Mouse (Mus musculus): ENCODE measurements around the gene Pigc.

The Pigc gene

DNA sequence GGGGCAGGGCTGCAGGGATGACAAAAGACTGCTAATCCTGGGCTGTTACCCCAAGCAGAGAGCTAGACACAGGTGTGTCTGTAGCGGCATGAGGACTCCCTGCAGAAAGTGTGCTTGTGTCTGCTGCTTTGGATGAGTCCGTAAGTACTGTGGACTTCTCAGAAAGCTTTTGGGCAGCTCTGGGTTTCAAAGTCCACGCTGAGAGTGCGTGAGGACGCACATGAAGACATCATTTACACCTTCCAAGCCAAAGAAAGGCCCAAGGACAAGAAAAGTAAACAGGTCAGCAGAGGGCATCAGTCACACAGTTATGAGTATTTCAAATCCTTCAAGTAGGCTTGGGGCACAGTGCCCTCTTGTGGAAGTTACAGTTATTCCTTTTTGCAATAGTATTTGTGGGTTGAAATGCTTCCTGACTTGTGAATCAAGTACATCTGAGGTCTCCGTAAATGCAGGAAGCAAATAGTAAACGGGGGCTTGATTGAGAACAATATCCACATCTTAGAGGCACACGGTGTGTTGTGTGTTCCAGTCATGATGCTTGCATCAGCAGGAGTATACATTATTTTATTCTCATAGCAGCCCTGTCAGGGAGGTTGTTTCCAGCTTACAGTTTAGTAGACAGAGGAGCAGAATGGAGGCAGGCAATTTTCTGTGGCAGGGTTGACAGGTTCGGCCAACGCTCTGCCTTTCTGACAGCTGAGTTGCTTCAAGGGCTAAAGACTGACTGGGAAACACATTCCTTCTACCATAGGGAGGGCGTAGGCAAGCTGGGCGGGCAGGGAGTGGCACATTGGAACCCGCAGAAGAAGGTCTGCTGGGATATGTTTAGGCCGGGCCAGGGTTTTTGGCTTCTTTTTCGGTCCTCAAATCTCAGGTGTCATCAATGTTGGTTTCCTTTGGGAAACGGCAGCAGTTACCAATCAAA is 7.5 kb downstream of the Pigc start:
- peak; percentile 73 for DNase-seq

DNA sequence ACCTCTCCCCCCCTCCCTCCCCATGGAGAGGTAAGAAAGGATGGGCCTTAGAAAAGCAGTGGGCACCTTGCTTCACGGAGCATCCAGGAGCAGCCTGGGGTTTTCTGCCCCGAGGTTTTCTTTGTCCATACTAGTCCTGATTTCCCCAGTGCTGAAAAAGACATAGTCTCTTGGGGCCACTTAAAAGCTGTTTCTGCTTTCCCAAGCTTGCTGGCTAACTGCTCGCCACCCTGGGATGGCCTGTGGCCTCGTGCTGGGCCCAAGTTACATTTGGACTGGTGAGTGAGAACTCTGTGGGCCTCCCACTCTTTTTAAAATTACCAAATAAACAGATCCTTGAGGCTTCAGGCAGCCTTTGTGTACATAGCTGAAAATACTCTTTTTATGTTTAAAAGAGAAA is 8.3 kb downstream of the Pigc start:
- DNase-seq, result no peak

DNA sequence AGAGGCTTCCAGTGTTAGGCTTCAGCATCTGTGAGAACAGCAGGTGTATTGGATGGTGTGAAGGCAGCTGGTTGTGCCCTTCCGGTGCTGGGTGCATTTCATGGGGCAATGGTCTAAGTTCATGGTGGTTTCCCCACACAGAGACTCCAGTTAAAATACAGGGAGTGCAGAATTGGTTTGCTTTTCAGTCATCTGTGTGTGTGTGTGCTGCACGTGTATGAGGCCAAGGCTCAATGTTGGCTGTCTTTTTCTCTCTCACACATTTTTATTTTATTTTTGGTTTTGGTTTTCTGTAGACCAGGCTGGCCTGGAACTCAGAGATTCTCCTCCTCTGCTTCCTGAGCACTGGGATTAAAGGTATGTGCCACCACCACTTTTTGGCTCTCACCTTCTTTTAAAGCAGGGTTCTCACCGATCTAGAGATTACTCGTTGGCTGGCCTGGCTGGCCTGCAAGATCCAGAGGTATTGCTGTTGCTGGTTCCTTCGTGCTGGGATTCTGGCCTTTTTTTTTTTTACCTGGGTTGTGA is 9.3 kb downstream of the Pigc start:
- DNase-seq, result no peak

DNA sequence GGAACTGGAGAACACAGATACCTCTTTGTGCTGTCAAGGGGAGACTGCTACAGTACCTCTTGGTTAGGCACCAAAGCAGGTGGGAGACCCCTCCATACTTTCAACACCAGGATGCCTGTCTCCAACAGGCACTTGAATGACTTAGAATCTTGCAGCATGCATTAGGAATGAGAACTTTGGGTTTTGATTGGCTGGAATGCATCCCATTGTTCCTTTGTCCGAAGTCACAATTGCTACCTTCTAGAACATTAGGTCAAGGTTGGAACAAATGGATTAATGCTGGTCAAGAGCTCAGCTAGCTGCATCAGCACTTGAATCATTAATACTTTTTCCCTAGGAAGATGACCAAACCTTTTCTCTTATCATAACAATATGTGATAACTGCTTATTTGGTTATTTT is 10.6 kb downstream of the Pigc start, which contains the start of gene 4930558K02Rik:
TSS of gene 4930558K02Rik (minus strand) at position 101 of the 400 bp plus-strand sequence.
- DNase-seq, result no peak

DNA sequence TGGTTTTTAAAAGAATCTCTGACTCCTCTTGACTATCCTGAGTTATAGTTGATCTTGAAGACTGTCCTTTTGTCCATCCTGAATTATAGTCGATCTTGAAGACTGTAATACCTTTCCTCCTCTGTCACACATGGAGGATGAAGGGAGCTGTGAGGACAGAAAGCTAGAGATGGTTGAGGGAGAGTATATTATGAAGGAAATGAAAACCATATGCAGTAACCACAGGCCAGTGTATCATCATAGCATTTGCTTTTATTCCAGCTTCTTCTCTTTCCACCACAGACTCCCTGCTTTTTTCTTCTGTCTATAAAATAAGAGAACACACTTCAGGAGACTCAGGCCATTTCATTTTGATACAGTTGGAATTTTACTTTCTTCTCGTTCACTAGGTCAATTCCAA is 11.1 kb downstream of the Pigc start:
- no peak for DNase-seq

DNA sequence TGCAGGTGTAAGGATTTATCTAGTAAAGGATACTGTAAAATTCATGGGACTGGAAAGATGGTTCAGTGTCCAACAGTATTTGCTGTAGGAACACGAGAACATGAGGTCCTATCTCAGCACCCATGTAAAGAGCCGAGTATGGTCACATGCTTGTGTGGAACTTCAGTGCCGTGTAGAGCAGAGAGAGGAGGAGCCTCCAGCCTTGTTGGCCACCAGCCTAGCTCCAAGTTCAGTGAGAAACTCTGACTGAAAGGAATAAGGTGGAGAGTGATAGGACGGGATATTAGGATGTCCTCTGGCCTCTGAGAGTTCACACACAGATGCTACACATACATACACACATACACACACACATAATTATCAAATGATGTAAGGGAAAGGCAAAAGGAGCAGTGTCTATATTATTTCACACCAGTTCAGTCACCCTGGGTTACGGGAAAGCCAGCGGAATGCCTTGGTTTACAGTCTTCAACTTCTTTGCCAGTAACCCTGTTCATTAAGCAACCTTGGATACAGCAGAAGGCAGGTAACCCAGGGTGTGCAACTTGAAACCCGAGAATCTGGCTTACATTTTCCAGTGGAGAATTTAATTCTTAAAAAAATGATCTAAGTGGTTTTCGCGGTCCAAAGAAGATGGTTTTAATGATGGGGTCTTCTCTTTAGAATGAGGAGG is 11.8 kb downstream of the Pigc start:
- DNase-seq, result no peak

DNA sequence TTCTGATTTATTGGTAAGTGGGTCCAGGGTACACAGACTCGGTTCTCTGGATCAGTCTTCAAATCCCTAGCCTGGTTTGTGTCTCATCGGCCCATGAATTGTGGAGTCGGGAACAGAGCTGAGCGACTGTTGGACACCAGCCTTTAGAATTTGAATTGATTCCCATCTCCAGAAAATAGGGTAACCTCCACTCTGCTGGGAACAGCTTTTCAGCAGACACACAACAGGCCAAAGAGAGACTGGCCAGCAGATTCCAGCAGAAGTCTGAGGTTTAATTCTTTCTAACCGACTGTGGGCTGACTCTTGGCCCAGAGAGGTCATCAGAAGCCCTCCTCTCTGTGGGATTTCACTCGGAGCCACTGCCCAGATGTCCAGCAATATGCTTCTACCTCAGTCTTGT is 14.5 kb downstream of the Pigc start:
- DNase-seq, result no peak

DNA sequence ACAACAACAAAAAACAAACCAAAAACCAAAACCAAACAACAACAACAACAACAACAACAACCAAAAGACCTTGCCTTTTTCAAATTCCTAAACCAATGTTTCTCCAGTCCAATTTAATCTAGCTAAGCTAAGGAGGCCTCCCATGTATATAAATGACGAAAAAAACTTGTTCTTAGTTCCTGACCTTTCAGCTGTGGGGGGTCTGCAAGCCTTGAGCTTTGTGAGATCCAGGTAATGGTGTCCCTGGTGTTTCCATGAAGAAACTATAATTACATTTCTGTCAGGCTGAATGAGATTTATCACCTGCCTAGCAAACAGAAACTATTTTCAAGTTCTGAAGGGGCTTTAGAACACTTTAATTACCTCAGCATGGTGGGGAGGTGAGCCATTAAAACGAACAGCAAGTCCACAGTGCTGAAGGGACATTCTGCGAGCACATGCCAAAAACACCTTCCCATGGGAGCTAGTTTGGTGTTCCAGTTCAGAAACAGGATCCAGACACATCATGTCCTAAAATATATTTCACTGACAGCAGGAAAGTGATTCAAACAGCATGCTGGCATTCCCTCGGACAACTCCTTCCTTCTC is 15.1 kb downstream of the Pigc start:
- no peak for DNase-seq

DNA sequence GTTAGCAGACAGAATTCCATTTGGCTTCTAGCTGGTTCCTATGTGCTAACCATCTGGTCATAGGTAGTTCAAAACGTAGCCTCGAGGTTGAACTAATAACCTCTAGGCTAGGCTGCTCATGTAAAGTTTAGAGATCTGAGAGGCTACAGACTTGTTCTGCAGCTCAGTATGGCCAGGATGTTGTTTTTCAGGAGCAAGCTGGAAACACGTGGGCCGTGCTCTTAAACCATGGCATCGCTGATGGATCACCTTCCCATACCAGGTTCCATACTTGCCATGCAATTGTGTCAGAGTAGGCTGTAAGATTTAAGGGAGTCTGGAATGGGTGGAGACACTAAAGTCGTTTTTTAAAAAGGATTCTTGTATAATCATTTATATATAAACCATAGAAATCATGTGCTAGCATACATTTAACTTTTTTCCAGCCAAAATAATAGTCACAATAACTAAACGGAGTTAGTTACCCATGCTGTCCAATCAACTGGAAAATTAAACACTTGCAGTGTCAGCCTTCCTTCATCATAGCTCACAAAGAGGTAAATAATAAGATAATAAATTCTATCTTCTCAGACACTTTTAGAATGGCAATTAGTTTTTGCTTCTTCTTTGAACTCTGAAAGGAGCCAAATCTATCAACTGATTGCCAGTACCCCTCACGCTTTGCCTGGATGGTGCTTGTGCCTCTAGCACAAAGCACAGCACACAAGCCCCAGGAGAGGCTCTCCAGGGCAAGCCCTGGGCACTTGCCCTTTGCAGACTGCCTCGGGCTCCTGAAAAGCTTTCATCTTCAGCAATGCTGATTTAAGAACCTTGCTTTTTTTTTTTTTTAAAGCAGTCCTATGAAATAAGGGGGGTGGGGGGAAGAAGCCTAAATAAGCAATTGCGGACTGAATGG is 21.9 kb downstream of the Pigc start:
- no peak for DNase-seq

DNA sequence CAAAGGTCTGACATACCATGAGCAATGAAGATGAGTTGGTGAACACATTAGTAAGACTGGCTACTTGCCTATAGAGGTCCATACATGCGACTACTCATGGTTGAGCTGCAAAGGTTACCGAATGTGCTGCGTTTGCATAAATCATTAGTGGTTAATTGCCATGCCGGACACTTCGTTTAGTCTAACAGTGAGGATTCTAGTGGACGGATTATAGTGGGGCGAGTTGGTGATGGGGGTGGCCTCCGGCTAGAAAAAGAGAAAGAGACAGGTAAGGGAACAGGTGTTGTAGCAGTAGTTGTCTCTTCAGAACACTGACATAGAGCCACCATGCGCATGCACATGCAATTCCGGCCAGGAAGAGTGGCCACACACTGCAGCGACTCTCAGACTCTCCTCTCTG is 22.9 kb downstream of the Pigc start:
- DNase-seq, result no peak

DNA sequence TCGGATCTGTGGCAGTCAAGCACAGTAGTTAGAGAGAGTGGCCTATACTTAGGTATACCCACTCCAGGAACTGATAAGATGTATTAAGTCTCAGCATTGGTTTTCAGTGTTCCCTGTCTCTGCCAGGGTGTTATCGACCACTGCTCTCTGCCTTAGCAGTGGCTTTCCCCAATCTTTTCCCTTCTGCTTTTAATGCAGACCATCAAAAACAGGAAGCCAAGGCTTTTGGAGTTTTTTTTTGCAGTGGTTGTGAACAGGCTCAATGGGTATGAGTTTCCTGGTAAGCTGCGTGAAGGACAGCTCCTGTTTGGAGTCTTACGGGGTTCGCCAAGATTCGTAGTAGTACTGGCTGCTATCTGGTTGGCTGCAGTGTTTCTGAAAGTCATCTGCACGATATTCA is 23.4 kb downstream of the Pigc start:
- no peak for DNase-seq

DNA sequence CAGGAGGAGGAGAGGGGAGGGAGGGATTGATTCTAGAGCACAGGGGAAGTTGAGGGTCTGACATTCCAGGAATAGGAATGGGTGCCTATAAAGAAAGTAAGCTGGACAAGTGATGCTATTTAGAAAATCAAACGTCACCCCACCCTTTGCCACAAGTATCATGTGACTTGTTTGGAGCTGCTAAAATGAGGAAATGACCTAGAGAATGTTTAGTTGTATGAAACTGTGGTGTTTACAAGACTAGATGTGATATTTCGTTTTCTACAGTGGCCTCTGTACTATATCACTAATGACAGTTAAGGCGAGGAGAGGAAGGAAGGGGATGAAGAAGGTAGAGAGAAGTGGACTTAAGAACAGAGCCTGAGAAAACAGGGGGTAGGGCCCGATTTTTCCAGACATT is 29.8 kb downstream of the Pigc start:
- DNase-seq, result no peak

DNA sequence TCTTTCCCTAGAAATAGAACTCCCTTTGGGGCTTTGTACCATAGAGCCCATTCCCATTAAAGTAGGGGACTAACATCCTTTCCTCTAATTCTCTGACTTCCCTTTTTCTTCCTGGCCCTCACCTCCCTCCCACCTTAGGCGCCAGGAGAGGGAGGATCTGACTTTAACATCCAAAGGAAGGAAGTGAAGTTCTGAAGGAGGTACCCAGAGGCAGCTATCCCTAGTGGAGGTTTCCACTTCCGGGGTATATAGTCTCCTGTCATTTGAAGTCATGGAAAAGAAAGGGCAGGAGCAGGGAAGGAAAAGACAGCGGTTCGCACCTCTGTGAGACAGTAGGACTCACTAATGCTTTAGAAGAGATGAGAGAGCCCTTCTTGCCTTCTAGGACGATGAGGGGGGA is 30.4 kb downstream of the Pigc start:
- DNase-seq, result no peak

DNA sequence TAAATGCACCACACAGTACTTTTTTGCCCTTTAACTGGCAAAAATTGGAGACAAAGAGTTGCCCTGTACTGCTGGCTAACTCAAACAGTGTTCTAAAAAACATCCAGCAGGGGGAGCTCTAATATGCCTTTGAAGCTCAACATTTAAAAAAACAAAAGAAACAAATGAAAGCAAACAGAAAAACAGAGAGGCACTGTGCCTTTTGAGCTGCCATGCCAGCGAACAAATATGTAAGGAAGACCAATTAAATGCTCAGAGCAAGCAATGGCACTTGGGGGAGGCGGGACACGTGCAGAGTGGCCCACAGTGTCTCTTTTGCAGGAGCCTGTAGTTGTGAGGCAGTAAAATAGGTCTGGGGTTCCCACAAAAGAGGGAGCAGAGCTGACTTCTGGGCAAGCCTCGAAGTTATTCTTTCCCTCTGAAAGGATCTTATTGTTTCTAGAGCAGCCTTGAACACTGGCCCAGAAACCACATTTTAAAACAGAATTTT is 30.9 kb downstream of the Pigc start:
- peak; percentile 56 for DNase-seq

DNA sequence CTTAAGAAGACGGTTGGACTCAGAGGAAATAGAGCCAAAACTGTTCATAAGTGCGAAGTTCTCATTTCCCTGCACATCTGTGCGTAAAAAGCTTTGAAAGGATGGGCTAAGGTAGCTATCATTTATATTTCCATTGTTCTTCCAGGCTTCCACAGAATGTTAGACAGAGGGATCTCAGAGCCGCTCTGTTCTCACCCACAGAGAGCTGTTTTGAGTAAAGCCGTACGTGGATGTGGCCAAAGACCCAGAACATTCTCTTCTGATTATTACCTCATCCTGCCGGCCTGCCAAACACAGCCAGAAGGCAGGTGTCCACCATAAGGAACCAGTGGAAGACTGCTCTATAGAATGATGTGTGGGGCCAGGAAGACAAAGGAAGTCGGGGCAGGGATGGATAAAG is 32.3 kb downstream of the Pigc start:
- peak; percentile 39 for DNase-seq

DNA sequence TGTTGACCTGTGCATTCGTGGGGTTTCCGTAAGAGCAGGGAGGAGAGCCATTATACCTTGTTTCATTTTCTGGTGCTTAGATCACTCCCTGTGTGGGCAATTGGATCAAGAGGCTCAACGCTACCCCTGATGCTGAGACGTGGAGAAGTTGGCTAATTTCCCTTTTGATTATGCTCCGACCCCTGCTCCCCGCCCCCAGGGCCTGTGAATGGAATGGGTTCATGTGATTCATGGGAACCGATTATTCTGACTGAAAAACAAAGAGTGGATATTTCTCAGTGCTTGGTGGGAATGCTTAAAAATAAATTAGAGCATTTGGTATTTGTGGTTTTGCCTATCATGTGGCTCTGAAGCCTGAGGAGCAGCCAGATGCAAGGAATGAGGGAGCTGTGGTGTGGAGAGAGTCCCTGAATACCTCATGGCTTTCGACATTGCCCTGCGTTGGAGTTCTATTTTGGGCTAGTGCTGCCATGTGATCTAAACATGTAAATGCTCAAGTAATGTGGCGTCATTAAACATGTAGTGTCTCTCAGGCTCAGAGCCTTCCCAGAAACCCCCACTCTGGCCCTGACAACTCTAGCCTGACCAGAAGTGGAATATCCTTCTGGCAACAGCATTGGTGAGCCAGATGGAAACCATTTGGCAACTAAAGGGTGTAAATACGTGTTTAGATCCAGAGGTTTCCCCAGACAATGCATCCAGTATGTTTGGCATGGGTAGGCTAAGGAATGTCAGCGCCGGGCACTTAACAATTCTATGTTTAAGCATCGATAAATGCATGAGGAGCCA is 34.9 kb downstream of the Pigc start:
- no peak for DNase-seq

DNA sequence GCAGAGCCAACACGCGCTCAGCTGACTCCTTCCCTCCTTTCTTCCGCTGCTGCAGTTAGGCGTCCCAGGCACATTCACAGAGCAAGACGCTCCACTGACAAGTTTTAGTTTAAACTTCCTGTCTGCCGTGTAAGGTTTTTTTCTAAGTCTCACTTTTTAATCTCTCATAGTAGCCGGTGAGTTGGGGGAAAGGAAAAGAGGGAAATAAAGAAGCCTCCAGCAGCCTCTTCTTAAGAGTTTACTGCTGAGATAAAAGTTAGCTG is 35.5 kb downstream of the Pigc start:
- no peak for DNase-seq

DNA sequence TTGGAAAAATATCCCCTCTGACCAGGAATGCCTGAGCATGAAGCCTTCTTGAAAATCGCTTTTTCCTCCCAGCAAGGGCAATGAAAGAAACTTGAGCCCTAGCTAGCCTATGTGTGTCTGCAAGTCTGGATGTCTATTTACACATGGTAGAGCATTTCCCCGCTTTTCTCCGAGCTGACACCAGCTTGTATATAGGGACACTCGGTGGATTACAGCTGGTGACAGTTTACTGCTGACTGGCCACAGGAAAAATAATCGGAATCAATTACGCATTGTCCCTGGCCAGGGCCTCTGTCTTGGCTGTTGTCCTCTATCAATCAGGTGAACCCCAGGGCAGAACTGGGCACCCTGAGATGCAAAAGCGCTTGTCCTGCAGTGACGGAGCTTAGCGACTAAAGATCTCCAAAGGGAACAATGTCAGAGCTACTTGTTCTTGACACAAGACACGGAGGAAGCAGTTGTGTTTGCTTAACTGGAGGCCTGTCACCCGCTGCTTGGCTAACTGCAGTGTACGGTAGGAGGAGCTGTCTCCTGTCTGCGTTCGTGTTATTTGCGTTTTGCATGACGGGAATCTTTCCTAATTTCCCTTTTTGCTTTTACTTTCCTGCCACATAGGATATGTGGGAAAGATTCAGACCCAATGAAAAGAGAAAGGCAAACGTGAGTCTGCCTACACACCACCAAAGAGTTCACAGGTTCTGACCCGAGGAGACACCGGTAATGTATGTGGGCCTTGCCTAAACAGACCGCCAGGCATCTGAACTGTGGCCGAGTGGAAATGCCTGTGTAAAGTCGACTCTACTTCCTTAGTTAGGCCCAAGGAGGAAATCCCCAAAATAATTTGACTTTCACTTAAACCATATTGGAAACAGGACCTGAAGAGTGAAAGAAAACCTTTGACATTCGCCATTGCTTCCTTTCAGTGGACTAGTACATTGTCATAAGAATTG is 36.1 kb downstream of the Pigc start:
- DNase-seq, result no peak

DNA sequence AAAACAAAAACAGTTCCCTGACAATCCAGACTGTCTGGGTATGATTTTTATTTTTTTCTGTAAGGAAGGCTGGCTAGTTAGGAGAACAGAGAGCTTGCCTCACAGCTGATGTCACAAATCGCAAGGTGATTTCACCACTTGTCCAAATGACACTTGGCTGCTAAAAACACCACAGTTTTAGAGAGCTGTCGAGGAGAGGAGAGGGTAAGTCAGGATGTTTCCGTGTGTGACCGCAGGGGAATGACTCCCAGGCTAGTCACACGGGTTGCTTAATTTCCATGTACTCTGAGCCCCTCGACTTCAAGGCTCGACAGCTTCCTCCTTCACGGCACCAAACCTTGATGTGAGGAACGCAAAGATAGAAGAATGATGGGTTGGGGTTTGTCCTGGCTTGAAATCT is 37.1 kb downstream of the Pigc start:
- no peak for DNase-seq

DNA sequence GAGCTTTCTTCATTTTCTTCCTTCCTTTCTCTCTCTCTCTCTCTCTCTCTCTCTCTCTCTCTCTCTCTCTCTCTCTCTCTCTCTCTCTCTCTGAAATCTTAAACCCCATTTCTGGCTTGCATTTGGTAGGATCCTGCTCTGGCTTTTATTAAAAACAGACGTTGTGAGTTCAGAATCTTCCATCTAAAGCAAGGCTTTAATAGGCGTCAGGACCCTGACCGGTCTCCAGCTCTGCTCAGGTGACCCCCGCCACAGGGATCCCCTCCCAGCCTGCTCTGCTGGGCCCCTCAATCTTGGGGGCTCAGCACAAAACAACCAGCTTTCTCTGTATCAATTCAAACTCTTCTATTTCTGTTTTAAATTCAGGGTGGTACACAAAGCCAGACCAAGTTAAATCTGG is 39.2 kb downstream of the Pigc start:
- no peak for DNase-seq

DNA sequence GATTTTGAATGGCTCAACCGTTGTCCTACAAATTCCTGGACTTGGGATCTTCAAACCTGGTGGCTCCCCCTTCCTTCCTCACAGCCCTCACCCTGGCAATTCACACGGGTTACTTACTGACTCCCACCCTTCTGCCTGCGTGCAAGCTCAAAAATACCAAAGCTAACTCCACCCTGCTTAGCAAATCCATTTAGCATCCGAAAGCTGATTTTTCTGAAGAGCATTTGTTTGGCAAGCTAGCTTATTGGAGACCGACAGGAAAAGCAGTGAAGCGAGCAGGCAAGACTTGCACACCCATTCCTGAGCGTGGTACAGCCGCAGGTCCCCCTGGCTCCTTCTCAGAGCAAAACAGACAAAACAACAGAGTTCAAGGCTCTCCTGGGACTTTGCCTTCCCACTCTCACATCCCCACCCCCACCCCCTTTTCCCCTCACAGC is 39.7 kb downstream of the Pigc start:
- no peak for DNase-seq

Measured in cerebellum, adult 8-10 months (tissue).